Mouse (Mus musculus): ENCODE data around the gene Msl3l2. TPM values are rescaled to one million over a fixed set of nuclear protein-coding genes. Genes with fewer than 3 reads are reported as not detected.

The Msl3l2 gene
- polyA plus RNA-seq (2012; rRNA removed), result 16.9 and 19.5 TPM in 2 replicates

DNA sequence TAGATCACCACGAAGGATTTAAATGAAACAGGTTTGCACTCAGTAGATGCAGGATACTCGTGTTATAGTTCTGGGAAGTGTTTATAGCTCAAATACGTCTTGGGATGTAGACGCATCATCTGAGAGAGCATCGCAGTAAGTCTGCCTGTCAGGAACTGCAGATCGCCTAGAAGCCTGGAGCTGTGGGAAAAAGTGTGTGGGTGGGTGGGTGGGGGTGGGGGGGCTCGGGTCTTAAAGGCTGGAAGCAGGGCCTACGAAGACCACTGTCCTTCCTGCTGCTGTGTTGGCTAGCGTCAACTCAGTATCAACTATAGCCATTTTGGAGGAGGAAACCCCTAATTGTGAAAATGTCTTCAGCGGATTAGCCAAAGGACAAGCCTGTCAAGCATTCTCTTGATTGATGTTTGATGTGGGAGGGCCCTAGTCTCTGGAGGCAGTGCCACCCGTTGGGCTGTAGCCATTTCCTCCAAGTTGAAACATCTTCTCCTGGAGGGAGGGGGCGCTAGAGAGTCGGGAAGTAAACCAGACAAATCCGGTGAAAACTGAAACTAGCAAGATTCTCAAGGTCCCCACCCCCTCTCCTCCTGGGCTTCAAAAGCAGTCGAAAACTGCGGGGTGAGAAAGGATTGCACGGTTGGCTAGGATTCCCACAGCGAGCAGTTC lies at the start of gene Msl3l2:
Gene Msl3l2, plus strand, starts transcription at position 585 of the 663 bp plus-strand sequence.
- TF ChIP-seq CTCF (IDR thresholded peaks at IDR 0.05; ENCODE audit: insufficient read depth, low read length), result peak; percentile 60
- TF ChIP-seq POLR2A (IDR thresholded peaks at IDR 0.05; ENCODE audit: borderline replicate concordance, extremely low read depth, low read depth, low read length), result no peak
- DNase-seq, result peak; percentile 87
- WGBS, result 24% methylated on average over 18 of the region's 18 CpGs
- Histone ChIP-seq H3K4me3 (replicated peaks; ENCODE audit: extremely low read depth, low read depth, low read length) (peak within 1 kb of the TSS; percentile 64), H3K4me1 (ENCODE audit: control insufficient read depth, insufficient read depth, low read length) (no peaks in the 10 kb centered on the region)

DNA sequence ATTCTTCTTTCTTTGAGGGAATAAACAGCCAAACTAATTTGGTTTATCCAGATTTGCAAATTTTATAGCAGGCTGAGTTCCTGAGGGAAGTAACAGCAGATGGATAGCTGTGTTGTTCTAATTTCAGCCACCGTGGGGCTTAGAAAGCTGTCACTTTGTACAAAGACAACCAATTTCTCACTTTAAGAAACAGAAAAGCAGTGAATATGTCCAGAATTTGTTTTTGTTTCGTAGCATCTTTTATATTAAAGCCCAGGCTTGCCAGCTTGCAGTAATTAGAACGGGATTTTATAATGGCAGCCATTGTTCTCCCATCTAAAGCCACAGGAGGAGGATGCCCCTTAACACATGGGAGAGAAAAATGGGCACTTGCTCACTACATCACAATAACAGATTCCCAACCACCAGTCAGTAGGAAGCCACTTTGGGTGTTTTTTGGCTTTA lies 47.7 kb upstream of the Msl3l2 start:
- no peaks in the 10 kb centered on the region for H3K4me1 ChIP-seq (ENCODE audit: control insufficient read depth, insufficient read depth, low read length)
- TF ChIP-seq POLR2A (IDR thresholded peaks at IDR 0.05; ENCODE audit: borderline replicate concordance, extremely low read depth, low read depth, low read length) (no peak), CTCF (IDR thresholded peaks at IDR 0.05; ENCODE audit: insufficient read depth, low read length) (no peak)
- H3K4me3 ChIP-seq (replicated peaks; ENCODE audit: extremely low read depth, low read depth, low read length), result no peak overlapping the region
- DNase-seq, result no peak
- WGBS, result 80% methylated on average over 3 of the region's 3 CpGs

DNA sequence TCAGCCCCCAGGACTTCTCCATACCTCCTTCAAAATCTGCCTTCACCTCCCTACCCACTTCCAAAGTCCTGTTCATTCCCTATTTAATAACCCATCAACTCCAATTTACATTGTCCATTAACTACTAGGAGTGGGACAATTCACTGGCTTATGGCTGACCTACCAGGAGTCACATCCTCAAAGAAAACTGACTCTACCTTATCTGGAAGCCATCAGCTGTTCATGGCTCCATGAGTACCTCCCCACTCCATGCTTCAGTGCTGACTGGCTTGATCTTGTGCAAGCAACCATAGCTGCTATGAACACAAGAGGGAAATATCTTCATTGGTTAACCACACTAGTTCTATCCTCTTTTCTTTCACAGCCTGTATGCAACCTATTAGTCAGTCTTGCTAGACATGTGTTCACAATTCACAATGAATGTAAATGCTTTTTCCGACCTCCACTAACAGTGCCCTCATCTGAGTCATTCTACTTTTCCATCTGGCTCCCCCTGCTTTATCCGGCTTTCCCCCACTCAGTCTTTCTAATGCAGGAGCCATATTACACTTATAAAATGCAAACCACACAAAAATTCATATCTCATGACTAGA lies 45.4 kb upstream of the Msl3l2 start:
- WGBS, result 96% methylated on average over 2 of the region's 2 CpGs
- TF ChIP-seq CTCF (IDR thresholded peaks at IDR 0.05; ENCODE audit: insufficient read depth, low read length) (no peak), POLR2A (IDR thresholded peaks at IDR 0.05; ENCODE audit: borderline replicate concordance, extremely low read depth, low read depth, low read length) (no peak)
- DNase-seq, result no peak
- no peak overlapping the region for H3K4me3 ChIP-seq (replicated peaks; ENCODE audit: extremely low read depth, low read depth, low read length)
- no peaks in the 10 kb centered on the region for H3K4me1 ChIP-seq (ENCODE audit: control insufficient read depth, insufficient read depth, low read length)

DNA sequence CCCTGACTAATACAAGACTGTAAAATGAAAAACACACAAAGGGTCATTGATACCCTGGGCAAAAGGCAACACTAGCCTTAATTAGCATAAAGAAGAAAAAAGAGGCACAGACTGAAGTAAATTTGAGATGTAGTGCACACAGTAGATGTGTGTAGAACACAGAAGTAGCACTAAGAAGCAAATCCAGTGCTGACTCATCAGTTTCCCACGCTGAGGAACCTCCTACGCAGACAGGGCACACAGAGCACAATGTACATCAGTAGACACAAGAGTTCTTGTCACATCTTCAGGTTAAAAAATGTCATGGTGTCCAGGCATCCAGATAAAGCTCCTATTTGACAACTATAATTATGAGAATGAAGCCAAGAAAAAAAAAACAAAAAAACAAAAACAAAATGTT lies 44.0 kb upstream of the Msl3l2 start:
- Histone ChIP-seq H3K4me3 (replicated peaks; ENCODE audit: extremely low read depth, low read depth, low read length) (no peak overlapping the region), H3K4me1 (ENCODE audit: control insufficient read depth, insufficient read depth, low read length) (no peaks in the 10 kb centered on the region)
- no peak for DNase-seq
- no peak for TF ChIP-seq CTCF (IDR thresholded peaks at IDR 0.05; ENCODE audit: insufficient read depth, low read length)
- no peak for TF ChIP-seq POLR2A (IDR thresholded peaks at IDR 0.05; ENCODE audit: borderline replicate concordance, extremely low read depth, low read depth, low read length)
- 90% methylated on average over 2 of the region's 2 CpGs for WGBS

DNA sequence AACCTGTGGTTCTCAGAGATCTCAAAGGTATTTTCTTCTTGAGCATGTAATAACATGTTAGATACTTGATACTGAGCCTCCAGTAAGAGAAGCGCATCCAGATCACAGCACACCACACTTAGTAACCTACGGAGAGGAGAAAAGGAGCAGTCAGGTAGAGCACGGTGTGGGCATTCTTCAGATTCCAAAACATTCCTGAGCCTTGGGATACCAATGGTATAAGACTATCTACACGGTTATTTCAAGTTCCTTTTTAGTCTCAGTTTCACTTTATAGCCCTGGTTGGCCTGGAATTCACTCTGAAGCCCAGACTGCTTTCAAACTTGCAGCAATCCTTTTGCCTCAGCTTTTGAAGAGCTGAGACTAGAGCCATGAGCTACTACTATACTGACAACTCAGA lies 17.0 kb upstream of the Msl3l2 start:
- no peak for TF ChIP-seq POLR2A (IDR thresholded peaks at IDR 0.05; ENCODE audit: borderline replicate concordance, extremely low read depth, low read depth, low read length)
- TF ChIP-seq CTCF (IDR thresholded peaks at IDR 0.05; ENCODE audit: insufficient read depth, low read length), result no peak
- WGBS, result 74% methylated on average over 4 of the region's 4 CpGs

DNA sequence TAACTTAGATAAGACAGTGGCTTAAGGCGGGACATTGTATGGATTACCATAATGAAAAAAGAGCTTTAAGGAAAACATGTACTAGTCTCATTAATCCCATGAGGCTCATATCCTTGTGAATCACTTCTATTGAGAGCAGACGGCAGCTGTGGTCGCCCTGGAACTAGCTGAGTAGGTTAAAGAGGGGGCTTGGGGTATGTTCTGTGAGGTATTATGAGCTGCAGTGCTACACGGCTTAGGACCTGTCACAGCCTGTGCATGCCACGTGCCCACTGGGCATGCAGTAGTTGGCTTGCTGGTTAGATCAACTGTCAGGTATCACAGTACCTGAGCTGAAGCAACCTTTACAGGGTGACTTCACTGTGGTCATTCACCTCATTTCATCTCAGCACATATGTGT lies 12.1 kb upstream of the Msl3l2 start:
- DNase-seq, result no peak
- Histone ChIP-seq H3K4me3 (replicated peaks; ENCODE audit: extremely low read depth, low read depth, low read length) (no peak overlapping the region), H3K4me1 (ENCODE audit: control insufficient read depth, insufficient read depth, low read length) (no peaks in the 10 kb centered on the region)
- TF ChIP-seq POLR2A (IDR thresholded peaks at IDR 0.05; ENCODE audit: borderline replicate concordance, extremely low read depth, low read depth, low read length) (no peak), CTCF (IDR thresholded peaks at IDR 0.05; ENCODE audit: insufficient read depth, low read length) (no peak)
- 89% methylated on average over 5 of the region's 5 CpGs for WGBS

More for the DNA sequence above, 17.0 kb upstream of the Msl3l2 start:
- DNase-seq, result no peak
- Histone ChIP-seq H3K4me1 (ENCODE audit: control insufficient read depth, insufficient read depth, low read length) (no peaks in the 10 kb centered on the region), H3K4me3 (replicated peaks; ENCODE audit: extremely low read depth, low read depth, low read length) (no peak overlapping the region)

DNA sequence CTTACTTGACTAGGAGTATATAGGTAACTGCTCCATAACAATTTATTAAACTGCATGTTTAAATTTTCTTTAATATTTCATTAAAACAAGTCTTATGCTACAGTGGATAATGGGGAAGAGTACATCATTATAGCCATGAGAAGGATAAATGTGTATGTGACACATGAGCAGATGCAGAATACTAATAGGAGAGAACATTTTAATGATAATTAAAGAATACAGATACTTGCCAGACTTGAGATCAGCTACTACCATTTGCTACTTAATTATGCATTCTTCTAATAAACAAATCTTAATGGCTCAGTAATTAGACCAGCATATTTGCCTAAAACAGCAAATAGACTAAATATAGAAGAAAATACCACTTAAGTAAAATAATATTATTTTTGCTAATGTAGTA lies 10.0 kb upstream of the Msl3l2 start:
- DNase-seq, result no peak
- Histone ChIP-seq H3K4me3 (replicated peaks; ENCODE audit: extremely low read depth, low read depth, low read length) (no peak overlapping the region), H3K4me1 (ENCODE audit: control insufficient read depth, insufficient read depth, low read length) (no peaks in the 10 kb centered on the region)
- no peak for TF ChIP-seq CTCF (IDR thresholded peaks at IDR 0.05; ENCODE audit: insufficient read depth, low read length)
- TF ChIP-seq POLR2A (IDR thresholded peaks at IDR 0.05; ENCODE audit: borderline replicate concordance, extremely low read depth, low read depth, low read length), result no peak

DNA sequence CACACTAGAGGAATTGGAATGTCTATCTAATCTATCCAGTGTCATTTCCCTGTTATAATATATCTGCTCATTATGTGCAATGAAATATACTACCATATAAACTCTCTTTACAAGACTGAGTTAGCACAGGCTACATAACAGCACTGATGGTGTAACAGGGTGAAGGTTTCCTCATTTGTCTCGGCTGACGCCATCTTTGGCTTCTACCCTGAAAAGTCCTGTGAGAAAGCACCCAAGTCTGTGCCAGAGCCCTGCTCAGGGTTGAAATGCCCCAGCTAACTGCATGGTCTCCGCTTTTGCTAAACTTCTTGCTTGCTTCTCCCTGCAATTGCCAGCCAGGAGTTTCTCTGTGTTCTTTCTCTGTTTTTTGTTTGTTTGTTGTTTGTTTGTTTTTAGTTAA lies 7.6 kb upstream of the Msl3l2 start:
- WGBS, result 78% methylated on average over 3 of the region's 3 CpGs
- TF ChIP-seq POLR2A (IDR thresholded peaks at IDR 0.05; ENCODE audit: borderline replicate concordance, extremely low read depth, low read depth, low read length) (no peak), CTCF (IDR thresholded peaks at IDR 0.05; ENCODE audit: insufficient read depth, low read length) (no peak)
- DNase-seq, result no peak

DNA sequence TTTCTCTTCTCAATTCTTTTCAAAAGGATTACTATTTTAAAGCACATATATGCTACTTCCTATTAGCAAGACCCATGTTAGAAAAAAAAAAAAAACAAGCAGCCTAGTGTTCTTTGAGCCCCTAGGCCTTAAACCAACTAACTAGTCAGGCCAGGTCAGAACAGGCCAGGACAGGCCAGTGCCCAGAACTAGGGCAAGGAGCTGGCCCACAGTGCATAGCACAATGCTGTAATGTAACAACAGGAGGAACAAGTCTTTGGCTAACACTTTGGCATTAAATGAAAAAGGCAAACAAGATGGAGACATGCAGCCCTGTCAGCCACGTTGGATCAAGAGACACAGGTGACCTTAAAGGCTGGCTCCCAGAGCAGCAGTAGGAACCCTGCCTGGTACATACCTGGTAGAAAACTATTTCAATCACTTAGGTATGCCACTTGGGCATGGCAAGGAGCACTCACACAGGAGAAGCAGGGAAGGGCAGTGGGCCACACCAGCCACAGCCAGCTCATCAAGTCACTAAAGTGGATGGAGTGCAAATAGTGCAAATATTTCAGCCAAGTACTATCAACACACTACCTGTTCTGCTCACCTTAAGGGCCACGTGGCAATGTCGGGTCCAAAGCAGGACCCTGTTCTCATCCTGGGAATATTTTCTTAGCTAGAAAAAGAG lies 6.9 kb upstream of the Msl3l2 start:
- no peaks in the 10 kb centered on the region for H3K4me1 ChIP-seq (ENCODE audit: control insufficient read depth, insufficient read depth, low read length)
- H3K4me3 ChIP-seq (replicated peaks; ENCODE audit: extremely low read depth, low read depth, low read length), result no peak overlapping the region
- TF ChIP-seq POLR2A (IDR thresholded peaks at IDR 0.05; ENCODE audit: borderline replicate concordance, extremely low read depth, low read depth, low read length) (no peak), CTCF (IDR thresholded peaks at IDR 0.05; ENCODE audit: insufficient read depth, low read length) (no peak)
- WGBS, result 66% methylated on average over 3 of the region's 3 CpGs
- peak; percentile 31 for DNase-seq

More for the DNA sequence above, 7.6 kb upstream of the Msl3l2 start:
- Histone ChIP-seq H3K4me1 (ENCODE audit: control insufficient read depth, insufficient read depth, low read length) (no peaks in the 10 kb centered on the region), H3K4me3 (replicated peaks; ENCODE audit: extremely low read depth, low read depth, low read length) (no peak overlapping the region)

DNA sequence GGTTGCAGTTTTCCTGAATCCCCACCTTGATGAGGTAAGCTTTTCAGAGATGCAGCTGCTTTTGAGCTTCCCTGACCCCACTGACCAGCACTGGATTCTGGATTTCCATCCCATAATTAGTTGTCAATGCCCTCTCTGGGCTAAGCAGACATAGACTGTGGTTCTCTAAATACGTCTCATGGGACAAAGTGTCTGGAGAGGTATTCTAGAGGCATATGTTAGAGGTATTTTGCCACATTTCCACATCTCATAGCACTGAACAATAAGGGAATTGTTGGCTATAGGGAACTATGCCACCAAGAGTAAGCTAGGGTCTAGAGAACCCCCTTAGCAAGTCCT lies 248 bp downstream of the Msl3l2 start:
- no peak for DNase-seq
- H3K4me1 ChIP-seq (ENCODE audit: control insufficient read depth, insufficient read depth, low read length), result no peaks in the 10 kb centered on the region
- WGBS, result 8% methylated on average over 1 of the region's 1 CpGs
- TF ChIP-seq POLR2A (IDR thresholded peaks at IDR 0.05; ENCODE audit: borderline replicate concordance, extremely low read depth, low read depth, low read length) (no peak), CTCF (IDR thresholded peaks at IDR 0.05; ENCODE audit: insufficient read depth, low read length) (no peak)
- H3K4me3 ChIP-seq (replicated peaks; ENCODE audit: extremely low read depth, low read depth, low read length), result peak overlapping the region; percentile 64

Data from lung, adult 2 months (tissue).